Mouse (Mus musculus) megakaryocyte, adult 5-6 weeks (primary cell): ENCODE results near the gene Alg2. TPM values are rescaled to one million over a fixed set of nuclear protein-coding genes. Genes with fewer than 3 reads are reported as not detected.

Experiments used
- ATAC-seq: 2 replicates; pipeline ENCODE4 v1.8.0; 2016; ENCODE audit warnings: mild to moderate bottlenecking, inconsistent platforms; ENCODE audit not compliant: poor library complexity, severe bottlenecking
- total RNA-seq, 2 experiments: library from RNA; stranded (forward) in 1 of 2; stranded (reverse) in 1 of 2; fragments of 153-499, 151-499 nt in 1 of 2; fragments of 221-1000, 200-1000 nt in 1 of 2; gene quantifications; 2 replicates each; pipeline versions ENCODE4 v1.2.3 to v1.2.4; 2015 to 2017

The Alg2 gene
- 11.5 and 19.1 TPM in 2 replicates for total RNA-seq (2015)
- 7.9 and 10.8 TPM in 2 replicates for total RNA-seq (2017)

- peak; percentile 91 for ATAC-seq
These were observed at the start of gene Alg2, which contains the start of gene Sec61b for GRCm38 (mm10) chr4:47473968-47474729. Gene Alg2 (minus strand): TSS chr4:47474333. Gene Sec61b (plus strand): TSS chr4:47474658.

- ATAC-seq, result no peak; the same call in 1 of the 2 replicates
These were observed 47.9 kb upstream of the Alg2 start for GRCm38 (mm10) chr4:47521884-47522605.

- no peak for ATAC-seq
These were observed 45.9 kb upstream of the Alg2 start for GRCm38 (mm10) chr4:47520076-47520475.

- ATAC-seq, result no peak
These were observed 44.5 kb upstream of the Alg2 start for GRCm38 (mm10) chr4:47518551-47519181.

- no peak for ATAC-seq
These were observed 30.8 kb upstream of the Alg2 start for GRCm38 (mm10) chr4:47504841-47505517.

- no peak; the same call in 1 of the 2 replicates for ATAC-seq
These were observed 28.9 kb upstream of the Alg2 start for GRCm38 (mm10) chr4:47503045-47503444.

GRCm38 (mm10) chr4:47502546-47502971, 28.4 kb upstream of the Alg2 start:
- ATAC-seq, result peak; percentile 92

- no peak for ATAC-seq
These were observed 25.0 kb upstream of the Alg2 start for GRCm38 (mm10) chr4:47499121-47499545.

- ATAC-seq, result no peak
These were observed 23.8 kb upstream of the Alg2 start for GRCm38 (mm10) chr4:47497811-47498385.

GRCm38 (mm10) chr4:47494686-47495085, 20.6 kb upstream of the Alg2 start:
- ATAC-seq, result no peak

- ATAC-seq, result 0 out of 2 replicates have a peak, but pooled peaks have one; percentile 17
These were observed 20.0 kb upstream of the Alg2 start for GRCm38 (mm10) chr4:47494137-47494536.

- no peak for ATAC-seq
These were observed 19.3 kb upstream of the Alg2 start for GRCm38 (mm10) chr4:47493456-47493855.

- no peak for ATAC-seq
These were observed 18.4 kb upstream of the Alg2 start for GRCm38 (mm10) chr4:47492311-47493086.

GRCm38 (mm10) chr4:47491243-47491642, 17.1 kb upstream of the Alg2 start:
- ATAC-seq, result peak; percentile 31

- no peak for ATAC-seq
These were observed 6.4 kb upstream of the Alg2 start for GRCm38 (mm10) chr4:47480576-47480975.

- ATAC-seq, result no peak
These were observed 6.0 kb upstream of the Alg2 start for GRCm38 (mm10) chr4:47480095-47480494.

- no peak for ATAC-seq
These were observed 3.4 kb upstream of the Alg2 start for GRCm38 (mm10) chr4:47477539-47477938.

GRCm38 (mm10) chr4:47474730-47475643, 854 bp upstream of the Alg2 start:
- no peak; the same call in 1 of the 2 replicates for ATAC-seq

- ATAC-seq, result peak; percentile 3
These were observed 556 bp downstream of the Alg2 start for GRCm38 (mm10) chr4:47473586-47473967.
